Mouse (Mus musculus) erythroblast, embryonic 14.5 days (primary cell): ENCODE measurements around the gene Pole3.

Experiments used
- GATA1 ChIP-seq: IDR thresholded peaks from 2 replicates; pipeline ENCODE4 v1.6.1; 2012; ENCODE audit warnings: low read length, inconsistent platforms, mixed read lengths
- TAL1 ChIP-seq: IDR thresholded peaks from 3 replicates; pipeline ENCODE4 v1.6.1; 2012; ENCODE audit warnings: low read length, inconsistent platforms, mixed read lengths

- TF ChIP-seq GATA1 (no peak), TAL1 (no peak)
These were observed 44.7 kb downstream of the Pole3 start, which contains the start of gene Bspry for GRCm38 (mm10) chr4:62479937-62480708.
